Mouse (Mus musculus) heart, postnatal 4 days (tissue): ENCODE measurements around the gene Psd4. TPM values are rescaled to one million over a fixed set of nuclear protein-coding genes. Genes with fewer than 3 reads are reported as not detected.

Experiments
- DNase-seq: peaks from one replicate; pipeline ENCODE4 v3.0.0; 2021
- total RNA-seq, 2 experiments: library from RNA; stranded (reverse); gene quantifications; 2 replicates each; pipeline ENCODE4 v1.2.3; 2021

Psd4 gene
- total RNA-seq, 2 experiments from 2014 or later: 1.2 to 2.3 TPM

- no peak for DNase-seq
Measured at GRCm38 (mm10) chr2:24440056-24440455, 72.7 kb downstream of the Psd4 start.

- no peak for DNase-seq
Measured at GRCm38 (mm10) chr2:24441899-24442298, 74.5 kb downstream of the Psd4 start.

GRCm38 (mm10) chr2:24442303-24442925 lies 75.0 kb downstream of the Psd4 start:
- DNase-seq: no peak

GRCm38 (mm10) chr2:24443256-24443790 lies 75.9 kb downstream of the Psd4 start:
- no peak for DNase-seq

GRCm38 (mm10) chr2:24449111-24449510 lies 81.7 kb downstream of the Psd4 start:
- no peak for DNase-seq

- DNase-seq: peak; percentile 37
Measured at GRCm38 (mm10) chr2:24453206-24453605, 85.8 kb downstream of the Psd4 start.

- DNase-seq: no peak
Measured at GRCm38 (mm10) chr2:24454429-24455011, 87.1 kb downstream of the Psd4 start.

- DNase-seq: no peak
Measured at GRCm38 (mm10) chr2:24455057-24455855, 87.9 kb downstream of the Psd4 start.

- DNase-seq: no peak
Measured at GRCm38 (mm10) chr2:24456841-24457240, 89.5 kb downstream of the Psd4 start.

- DNase-seq: no peak
Measured at GRCm38 (mm10) chr2:24460112-24460807, 92.9 kb downstream of the Psd4 start.

- DNase-seq: no peak
Measured at GRCm38 (mm10) chr2:24460808-24461127, 93.4 kb downstream of the Psd4 start.

Other genes with a start within 250 kb of the Psd4 start
- not detected for gene Il1f8, start 214.4 kb upstream of the Psd4 start, total RNA-seq
- not detected for gene Il1f9, start 181.1 kb upstream of the Psd4 start, total RNA-seq
- not detected for gene Il1f6, start 152.2 kb upstream of the Psd4 start, total RNA-seq
- gene Il1f5, start 90.6 kb upstream of the Psd4 start, total RNA-seq: not detected
- gene Il1f10, start 76.4 kb upstream of the Psd4 start, total RNA-seq: not detected
- gene Il1rn, start 30.7 kb upstream of the Psd4 start, total RNA-seq: under 1 TPM in 1 of 2 experiments, not detected in 1; 0.14 TPM
- not detected for gene Pax8, start 108.0 kb downstream of the Psd4 start, total RNA-seq